Mouse (Mus musculus) embryo, embryonic 10 days (tissue): ENCODE results near the gene Mtg2.

Source experiments
- DNase-seq: peaks from one replicate; pipeline ENCODE4 v3.0.0-alpha.2; 2015; ENCODE audit warnings: low spot score

Gene Mtg2

DNA sequence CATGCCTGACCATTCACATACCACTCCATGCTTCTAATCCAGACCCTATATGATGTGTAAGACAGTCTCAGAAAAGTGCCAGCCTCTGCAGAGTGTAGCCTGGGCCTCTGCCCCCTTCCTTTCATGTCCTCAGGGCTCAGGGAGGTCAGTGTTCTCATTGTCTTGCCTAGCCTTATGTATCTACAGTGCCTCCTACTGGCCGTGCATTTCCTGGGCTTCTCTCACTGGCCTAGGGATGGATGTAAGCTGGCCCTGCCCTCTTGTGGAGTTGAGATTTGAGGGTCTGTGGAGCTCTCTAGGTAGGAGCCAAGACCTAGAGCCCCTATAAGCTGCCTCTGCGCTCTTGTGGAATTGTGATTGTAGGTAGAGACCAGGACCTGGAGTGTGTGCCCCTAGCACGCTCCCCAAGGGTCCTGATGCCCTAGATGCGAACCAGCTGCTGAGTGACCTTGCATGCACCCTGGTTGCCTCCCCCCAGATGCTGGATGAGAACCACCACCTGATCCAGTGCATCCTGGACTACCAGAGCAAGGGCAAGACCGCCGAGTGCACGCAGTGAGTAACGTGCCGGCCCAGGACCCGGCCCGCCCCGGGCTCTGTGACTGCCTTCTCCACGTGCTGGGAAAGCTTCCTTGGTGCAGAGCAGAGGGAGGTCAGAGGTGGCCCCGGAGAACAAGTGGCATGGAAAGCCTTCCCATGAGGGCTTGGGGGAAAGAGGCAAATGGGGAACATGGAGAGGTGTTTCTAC lies 18.2 kb upstream of the Mtg2 start:
- peak; percentile 61 for DNase-seq

DNA sequence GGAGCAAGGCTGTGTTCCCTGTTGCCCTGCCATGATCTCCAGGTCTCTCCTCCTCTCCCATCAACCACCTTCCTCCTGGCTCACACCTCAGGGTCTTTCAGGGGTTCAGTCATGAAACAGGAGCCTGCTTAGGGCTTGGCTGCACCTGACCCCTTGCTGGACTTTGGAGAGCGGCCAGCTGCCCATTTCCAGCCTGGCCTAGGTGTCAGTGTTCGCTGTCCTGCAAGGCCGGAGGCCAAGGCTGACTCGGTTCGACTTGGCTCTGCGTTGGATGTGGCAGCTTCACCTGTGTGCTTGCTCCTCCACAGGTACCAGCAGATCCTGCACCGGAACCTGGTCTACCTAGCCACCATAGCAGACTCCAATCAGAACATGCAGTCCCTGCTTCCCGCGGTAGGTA lies 17.4 kb upstream of the Mtg2 start:
- DNase-seq: no peak

DNA sequence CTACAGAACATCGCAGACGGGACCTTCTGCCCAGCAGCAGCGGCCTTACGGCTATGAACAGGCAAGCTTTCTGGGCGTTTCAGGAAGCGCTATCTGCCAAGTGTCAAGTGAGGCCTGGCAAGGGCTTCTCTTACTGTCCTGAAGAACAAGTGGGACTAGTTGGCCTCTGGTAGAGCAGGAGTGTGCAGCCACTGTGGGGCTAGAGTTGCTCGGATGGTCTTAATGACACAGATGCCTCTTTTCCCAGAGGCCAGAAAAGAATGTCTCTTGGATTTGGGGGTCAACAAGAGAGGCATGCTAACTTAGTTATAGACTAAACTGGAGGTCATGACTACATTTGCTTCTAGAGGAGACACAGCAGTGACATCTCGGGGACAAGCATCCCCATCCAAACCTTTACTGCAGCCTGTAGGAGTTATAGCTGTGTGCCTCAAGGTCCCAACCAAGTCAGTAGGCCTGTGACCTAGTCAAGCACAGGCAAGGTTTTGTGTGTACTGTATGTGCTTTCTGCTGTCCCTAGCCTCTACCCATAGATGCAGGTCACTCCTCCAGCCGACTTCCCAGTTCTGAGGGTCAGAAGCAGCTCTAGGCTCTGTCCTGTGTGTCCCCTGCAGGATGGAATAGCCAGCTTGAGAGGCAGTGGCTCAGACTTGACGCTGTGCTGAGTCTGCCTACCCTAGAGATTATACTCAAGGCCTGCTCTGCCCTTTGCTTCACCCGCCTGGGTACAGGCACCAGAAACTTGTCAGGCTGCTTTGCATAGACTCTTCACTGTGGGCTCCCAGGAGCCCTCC lies 6.9 kb upstream of the Mtg2 start:
- no peak for DNase-seq

- DNase-seq: no peak
These were observed 463 bp upstream of the Mtg2 start for GRCm38 (mm10) chr2:180069770-180070480.

GRCm38 (mm10) chr2:180071671-180072070 lies 1.3 kb downstream of the Mtg2 start:
- no peak for DNase-seq

DNA sequence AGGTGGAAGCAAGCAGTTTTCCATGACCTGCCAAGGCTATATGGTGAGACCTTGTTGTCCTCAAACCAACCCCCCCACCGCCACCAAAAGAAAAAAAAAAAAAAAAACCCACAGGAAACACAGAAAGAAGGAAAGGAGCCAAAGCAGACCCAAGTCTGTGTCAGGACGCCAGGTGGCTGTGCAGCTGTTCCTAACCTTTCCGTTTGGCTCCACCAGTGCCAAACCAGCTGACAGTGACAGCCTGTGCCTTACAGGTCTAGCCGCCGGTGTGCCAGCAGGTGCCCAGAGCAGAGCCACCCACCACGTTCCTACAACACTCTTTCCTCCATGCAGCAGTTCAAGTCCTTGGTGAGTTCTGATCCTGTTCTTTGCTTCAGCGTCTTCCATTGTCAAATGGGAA lies 2.5 kb downstream of the Mtg2 start:
- no peak for DNase-seq

GRCm38 (mm10) chr2:180077622-180078021 lies 7.2 kb downstream of the Mtg2 start:
- DNase-seq: no peak

- DNase-seq: no peak
These were observed 10.3 kb downstream of the Mtg2 start for GRCm38 (mm10) chr2:180080680-180081079.

- no peak for DNase-seq
These were observed 12.7 kb downstream of the Mtg2 start for GRCm38 (mm10) chr2:180083063-180083462.

DNA sequence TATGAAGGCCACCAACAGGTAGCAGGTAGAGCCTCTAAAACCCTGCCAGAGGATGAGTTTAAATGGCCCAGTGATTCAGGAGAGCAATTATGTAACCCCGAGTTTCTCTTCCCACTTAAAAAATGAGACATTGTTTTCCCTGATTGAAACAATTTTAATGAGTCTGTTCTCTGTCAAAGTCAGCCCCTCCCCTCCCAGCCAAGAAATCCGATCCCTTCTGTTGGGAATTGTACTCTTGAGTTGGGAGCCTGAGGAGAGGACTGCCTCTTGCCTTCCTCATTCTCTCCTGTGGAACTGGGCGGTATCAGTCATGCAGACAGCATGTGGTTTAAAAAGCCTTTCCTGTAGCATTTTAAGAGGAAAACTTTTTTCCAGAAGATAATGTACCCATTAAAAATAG lies 14.2 kb downstream of the Mtg2 start:
- DNase-seq: no peak

GRCm38 (mm10) chr2:180085926-180086636 lies 15.7 kb downstream of the Mtg2 start:
- DNase-seq: no peak

DNA sequence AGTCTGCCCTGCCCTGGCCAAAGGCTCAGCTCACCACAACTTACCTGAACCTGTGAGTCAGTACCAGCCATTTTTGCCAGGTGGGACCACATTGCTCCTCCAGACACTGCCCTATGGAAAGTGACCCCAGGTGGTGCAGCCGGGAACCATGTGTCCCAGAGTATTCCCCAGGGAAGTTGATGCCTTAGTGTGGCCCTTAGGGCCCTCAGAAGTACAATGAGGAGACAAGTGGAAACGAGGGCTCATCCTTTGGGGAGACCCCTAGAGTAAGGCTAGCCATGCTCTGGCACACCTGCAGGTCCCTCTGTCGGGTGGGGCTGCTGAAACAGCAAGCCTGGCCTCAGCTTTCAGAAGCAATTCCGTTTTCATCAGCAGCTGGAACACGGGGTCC lies 16.2 kb downstream of the Mtg2 start:
- no peak for DNase-seq

GRCm38 (mm10) chr2:180087472-180087871 lies 17.1 kb downstream of the Mtg2 start:
- DNase-seq: no peak

GRCm38 (mm10) chr2:180090285-180090684 lies 19.9 kb downstream of the Mtg2 start:
- no peak for DNase-seq

GRCm38 (mm10) chr2:180095711-180096110 lies 25.3 kb downstream of the Mtg2 start:
- no peak for DNase-seq

GRCm38 (mm10) chr2:180097585-180097984 lies 27.2 kb downstream of the Mtg2 start:
- no peak for DNase-seq

GRCm38 (mm10) chr2:180098167-180098566 lies 27.8 kb downstream of the Mtg2 start:
- no peak for DNase-seq

GRCm38 (mm10) chr2:180099529-180099928 lies 29.1 kb downstream of the Mtg2 start:
- DNase-seq: no peak

GRCm38 (mm10) chr2:180103151-180103977 lies 33.0 kb downstream of the Mtg2 start:
- DNase-seq: no peak

DNA sequence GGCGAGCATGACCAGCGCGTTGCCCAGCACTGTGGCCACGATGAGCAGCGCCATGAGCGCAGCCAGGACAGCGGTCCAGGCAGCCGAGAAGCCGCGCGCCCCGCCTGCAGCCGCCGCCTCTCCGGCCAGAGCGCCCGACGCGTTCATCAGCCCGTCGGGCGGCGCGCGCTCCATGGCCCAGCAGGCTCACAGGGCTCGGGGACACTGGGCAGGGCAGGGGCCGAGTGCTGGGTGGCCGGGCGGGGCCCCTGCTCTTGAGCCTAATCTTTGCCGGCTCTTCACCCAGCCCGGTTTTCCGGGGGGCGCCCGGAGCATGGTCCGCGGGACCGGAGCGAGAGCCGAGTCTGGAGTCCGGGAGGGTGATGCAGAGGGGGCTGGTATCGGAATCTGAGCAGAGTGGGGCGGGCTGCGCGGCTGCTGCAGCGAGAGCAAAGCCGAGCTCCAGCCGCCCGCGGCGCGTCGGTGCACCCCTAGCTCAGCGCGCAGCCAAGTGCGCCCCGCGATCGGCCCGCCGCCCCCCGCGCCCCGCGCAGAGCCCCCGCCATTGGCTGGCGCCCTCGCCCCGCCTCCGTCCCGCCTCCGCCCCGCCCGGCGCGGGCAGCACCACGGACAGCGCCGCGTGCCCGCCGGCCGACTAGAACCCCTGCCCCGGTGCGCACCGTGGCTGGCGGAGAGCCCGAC lies 33.7 kb downstream of the Mtg2 start, which contains the start of gene Hrh3:
Gene Hrh3 (minus strand): TSS at position 511 of the 681 bp plus-strand sequence.
- DNase-seq: peak; percentile 78
